Mouse (Mus musculus): Measurements from ENCODE around the gene Kif16b.

Kif16b gene

DNA sequence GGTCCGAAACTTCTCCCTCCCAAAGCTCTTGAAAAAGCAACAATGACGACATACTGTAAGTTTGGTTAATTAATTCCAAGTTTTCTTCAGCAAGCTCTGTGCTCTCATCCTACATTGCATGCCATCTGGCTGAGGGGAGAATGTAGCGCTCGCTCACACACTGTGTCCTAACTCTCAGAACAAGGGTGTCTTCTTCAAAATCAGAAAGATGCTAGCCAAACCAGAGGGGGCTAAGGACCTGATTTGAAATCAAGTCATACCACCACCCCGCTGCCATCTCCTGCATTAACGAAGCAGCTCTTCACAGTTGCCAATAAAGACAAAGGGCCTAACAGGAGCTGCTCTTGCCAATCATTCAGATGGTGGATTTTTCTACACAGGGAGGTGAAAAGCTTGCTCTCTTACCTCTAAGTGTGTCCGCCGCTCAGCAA lies 253.3 kb downstream of the Kif16b start:
- peak; percentile 49 for DNase-seq (ENCODE audit: low spot score)

DNA sequence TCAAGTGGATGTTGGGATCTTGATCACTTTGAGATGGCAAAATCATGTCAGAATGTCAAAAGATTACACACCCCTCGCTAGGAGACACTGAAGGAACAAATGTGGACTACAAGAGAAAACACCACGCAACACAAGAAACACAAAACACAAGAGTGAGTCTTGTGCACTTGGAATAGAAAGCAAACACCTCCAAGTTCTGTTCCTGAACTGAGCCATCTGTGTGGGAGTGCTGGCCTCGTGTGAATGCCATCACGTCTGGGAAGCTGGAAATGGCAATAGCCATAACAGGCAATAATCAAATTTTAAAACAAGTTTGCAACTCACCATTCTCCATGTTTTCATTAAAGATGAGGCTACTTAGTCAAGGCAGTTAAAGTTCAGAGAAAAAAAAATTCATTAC lies 254.5 kb downstream of the Kif16b start:
- DNase-seq (ENCODE audit: low spot score), result no peak

DNA sequence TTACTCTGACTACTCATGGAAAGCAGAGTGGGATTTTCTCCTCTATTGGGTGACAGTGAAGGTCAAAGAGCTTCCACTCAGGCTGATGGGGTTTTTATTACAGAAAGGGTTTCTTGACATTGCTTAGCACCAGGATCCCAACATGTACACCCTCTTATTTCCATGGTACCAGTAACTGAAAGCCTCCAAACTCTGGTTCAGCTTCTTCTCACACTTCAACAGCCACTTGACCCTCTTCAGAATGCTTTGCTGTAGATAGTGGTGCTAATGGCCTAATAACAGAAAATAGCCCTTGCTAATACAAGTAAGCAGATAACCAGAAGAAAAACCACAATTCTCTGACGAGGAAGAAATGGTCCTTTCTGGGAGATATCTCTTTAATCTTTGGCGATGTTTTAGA lies 259.6 kb downstream of the Kif16b start:
- DNase-seq (ENCODE audit: low spot score), result no peak

DNA sequence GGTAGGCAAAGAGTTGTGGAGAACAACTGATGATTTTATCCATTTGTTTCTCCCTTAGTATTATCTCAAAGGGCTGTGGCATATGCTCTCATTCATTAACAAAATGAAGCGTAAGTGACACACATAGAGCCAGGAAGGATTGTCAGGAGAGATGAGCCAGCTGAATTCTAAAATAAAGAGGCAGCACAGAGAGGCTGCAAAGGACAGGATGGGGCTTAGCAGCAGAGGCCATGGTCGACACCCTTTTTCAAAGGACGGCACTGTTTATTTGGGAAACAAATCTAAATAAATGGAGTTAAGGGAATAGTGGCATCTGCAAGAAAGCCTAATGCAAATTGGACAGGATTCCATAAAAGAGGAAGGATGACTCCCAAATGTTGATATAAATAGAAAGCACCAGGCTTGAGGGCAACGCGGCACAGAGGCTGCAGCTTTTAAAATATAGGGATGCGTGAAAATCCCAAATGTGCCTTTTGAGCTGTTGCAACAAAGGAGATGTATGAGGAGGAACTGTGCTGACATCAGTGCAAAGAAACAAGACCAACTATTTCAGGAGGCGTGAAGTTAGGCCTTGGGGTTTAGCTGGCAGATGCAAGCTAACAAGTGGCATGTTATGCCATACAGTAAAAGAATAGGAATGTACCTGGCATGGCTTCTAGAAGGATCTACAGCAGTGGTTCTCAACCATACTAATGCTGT lies 265.6 kb downstream of the Kif16b start:
- DNase-seq (ENCODE audit: low spot score), result no peak

DNA sequence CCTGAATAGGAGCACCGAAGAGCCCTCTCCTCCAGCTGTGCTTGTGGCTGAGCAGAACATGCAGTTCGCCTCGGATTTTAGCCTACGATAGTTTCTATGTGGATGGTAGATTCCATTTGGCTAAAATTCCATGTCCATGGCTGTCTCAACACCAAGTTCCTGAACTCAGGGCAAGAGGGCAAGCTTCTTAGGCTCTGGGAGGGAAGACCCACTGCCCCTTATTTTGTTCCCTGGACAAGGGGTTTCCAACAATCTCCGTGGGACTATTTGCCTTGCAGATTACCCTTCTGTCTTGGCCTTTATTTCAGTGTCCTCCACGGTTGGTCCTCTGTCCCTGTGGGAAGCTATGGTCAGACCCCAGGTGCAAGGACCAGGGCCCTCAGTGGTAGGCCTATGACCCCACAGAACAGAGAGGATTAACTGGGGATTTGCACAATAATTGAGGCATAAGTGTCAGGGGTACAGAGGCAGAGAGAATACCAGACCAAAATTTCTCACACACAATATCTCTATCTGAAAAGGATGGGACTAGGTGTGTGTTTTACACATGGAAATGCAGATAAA lies 267.3 kb downstream of the Kif16b start:
- no peak for DNase-seq (ENCODE audit: low spot score)

DNA sequence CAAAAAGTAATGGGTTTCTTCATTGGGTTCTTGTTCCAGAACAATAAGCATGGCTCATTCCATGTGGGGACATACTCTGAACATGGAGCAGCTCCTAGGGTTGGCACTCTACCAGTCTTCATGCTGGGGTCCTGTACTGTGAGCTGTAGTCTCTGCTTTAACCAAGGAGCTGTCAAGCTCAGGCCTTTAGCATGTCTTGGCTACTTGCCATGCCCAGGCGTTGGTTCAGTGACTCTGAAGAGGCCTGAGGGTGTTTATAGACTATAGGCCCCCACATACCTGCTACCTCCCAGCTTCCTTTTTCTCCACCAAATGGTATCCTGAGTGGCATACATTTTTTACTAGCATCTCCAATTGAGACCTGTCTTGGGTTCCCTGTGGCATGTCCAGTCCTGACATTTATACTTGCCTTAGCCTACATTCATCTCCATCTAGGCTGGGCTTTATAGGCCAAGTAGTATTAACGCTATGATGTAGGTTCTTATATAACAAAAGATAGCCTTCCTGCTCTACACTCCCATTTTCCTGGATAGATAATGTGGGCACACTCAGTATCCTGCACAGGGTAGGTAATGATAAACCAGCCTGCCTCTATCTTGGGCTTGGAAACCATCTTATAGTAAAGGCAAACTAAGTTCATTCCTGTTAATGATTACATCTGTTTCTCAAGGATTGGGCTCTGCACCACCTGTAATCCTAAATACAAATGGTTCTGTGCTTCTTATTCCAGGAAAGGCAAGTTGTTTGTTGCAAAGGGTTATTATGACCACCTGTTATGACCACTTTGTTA lies 271.6 kb downstream of the Kif16b start:
- DNase-seq (ENCODE audit: low spot score), result no peak

DNA sequence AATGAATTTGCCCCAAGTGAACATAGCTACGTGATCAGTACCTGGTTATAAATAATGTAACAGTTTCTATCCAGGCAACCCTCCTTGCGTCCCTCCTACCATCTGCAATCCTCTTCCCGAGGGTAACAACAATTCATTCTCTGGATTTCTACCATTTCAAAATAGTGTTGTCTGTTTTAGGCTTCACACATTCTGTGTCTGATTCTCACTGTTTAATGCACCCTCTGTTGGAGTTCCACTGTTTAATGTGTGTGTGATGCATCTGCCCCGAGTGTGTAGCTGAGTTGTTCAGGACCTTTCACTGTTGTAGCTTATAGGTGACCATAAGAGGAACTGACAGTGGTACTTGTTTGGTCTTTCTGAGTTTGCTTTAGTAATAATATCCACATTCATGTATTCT lies 275.6 kb downstream of the Kif16b start:
- no peak for DNase-seq (ENCODE audit: low spot score)

DNA sequence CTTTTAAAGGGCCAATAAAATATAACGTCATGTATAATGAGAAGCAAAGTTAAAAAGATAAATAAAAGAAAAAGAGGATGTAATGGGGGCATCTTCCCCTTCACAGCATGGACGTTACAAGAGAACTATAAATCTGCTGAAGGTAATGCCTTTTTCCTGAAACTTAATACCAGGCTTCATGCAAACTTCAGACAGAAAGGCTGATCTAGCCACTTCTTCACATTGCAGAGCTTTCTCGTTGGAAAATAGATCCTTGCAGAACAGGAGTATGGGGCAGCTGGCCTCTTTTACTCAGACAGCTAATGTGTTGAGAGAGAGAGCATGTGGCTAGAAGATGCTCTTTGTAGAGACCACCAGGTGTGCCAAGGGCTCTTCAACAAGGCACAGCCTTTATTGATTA lies 276.2 kb downstream of the Kif16b start:
- DNase-seq (ENCODE audit: low spot score), result no peak

DNA sequence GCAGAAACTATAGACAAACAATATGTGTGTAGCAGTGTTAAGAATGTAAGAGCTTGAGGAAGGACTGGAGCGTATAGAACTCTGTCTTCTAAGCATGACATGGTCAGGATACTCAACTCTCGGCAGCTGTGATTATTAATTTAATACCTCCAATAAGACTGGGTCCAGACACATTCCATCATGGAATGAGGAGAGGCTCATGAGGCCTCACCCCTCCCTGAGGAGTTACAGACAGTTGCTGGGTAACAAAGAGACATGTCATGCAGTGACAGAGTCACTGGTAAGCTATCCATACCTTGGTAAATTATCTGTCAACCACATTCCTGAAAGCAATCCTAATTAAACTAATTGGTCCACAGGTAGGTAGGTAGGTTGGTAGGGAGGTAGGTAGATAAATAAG lies 277.1 kb downstream of the Kif16b start:
- no peak for DNase-seq (ENCODE audit: low spot score)

DNA sequence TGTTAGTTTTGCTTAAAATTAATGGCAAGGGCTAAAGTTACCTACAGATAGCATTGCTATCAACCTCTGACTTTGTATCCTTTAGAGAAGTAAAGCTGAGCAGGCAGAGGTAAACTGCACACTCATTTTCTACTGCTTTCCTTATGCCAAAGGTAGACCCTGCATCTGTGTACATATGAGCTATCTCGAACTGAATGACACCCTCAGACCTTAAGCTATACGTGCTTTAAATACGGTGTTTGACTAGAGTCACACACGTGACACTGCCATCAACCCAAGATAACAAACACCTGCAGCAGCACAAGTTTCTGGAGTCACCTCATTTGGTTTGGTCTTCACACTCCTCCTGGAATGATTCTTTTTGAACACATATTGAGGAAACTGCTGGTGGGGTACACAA lies 280.2 kb downstream of the Kif16b start:
- DNase-seq (ENCODE audit: low spot score), result no peak

DNA sequence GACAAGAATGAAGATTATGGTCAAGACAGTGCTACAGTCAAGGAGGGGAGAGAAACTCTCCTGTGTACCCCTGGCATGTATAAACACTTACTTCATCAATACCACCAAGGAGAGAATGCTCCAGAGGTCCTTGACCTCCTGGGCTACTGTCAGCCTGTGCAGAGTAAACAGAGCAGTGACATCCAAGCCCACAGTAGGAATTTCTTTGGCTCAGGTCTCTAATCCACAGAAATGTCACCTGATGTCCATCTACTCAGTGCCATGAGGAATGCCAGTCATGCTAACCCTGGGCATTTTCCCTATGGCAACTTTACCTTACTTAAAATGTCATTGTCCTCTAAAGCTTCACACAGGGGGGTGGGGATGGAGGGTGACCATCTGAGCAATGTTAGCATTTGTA lies 281.4 kb downstream of the Kif16b start:
- no peak for DNase-seq (ENCODE audit: low spot score)

DNA sequence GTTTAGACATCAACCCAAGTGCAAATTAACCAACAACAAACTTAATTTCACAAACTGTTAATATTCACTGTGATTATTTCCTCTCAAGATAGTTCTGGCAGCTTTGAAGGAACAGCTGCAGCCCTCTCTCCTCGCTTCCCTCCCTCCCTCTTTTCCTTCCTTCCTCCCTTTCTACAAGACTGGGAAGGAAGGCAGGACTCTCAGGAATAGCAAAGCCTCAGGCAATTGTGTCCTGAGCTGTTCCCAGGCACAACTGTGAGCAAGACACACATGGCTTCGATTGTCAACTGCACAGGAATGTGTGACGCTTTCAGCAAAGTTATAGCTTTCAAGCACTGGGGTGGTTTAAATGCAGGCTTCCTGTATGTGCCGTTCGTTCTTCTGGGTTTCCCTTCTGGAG lies 286.8 kb downstream of the Kif16b start:
- DNase-seq (ENCODE audit: low spot score), result no peak

DNA sequence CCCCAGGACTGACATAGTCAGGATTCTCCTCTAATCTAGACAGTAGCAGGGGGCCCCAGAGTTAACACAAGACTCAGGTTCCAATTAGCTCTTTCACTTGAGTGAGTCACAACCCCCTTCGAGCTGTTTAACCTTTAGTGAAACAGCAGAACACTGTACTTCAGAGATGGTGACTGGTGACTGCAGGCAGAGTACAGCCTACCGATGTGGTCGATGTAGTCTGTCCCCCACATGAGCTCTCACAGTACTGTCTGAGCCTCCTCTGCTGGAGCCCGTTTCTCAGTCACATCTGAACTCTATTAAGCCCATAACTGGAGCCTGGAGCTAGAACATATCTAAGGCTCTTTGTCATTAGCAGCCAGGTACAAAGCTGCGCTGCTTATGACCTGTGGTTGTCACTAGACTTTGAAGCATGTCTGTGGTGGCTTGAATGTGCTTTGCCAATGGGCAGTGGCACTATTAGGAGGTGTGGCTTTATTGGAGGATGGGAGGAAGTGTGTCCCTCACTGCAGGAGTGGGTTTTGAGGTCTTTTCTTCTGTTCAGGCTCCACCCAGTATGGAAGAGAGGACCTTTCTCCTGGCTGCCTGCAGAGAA lies 288.9 kb downstream of the Kif16b start:
- no peak for DNase-seq (ENCODE audit: low spot score)

DNA sequence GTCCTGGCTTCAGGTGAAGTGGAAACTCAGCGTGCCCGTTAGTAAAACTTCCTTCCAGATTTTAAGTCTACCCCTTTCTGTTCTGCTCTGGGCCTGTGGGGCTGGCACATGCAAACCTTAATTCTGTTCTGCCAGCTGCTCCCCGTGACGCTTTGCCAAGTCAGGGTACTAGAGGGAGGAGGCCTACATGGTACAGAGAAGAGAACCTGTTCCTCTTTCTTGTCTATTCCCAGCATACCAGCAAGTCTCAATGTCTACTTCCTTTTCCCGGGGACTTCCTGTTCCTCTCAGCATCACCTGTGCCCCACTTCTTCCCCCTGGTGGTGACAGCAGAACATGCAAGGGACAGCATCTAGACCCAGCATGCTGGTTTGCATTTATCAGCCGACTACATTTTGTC lies 290.2 kb downstream of the Kif16b start:
- peak; percentile 66 for DNase-seq (ENCODE audit: low spot score)

DNA sequence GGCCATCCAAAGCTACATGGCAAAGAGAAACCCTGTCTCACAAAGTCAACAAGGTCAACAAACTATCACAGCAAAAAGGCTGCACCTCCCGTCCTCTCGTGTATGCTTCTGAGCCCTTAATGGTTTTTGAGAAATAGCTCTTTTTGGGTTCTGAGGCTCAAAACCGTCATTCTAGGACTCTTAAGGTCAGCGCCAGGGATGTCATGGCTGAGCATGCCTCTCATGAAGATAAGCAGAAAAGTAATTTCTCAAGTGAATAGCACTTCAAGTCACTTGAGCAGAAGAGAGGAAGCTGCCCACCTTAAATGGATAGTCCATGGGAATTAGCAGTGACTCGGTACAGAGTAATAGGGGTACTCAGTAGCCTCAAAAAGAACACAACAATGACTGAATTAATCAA lies 291.1 kb downstream of the Kif16b start:
- DNase-seq (ENCODE audit: low spot score), result no peak

DNA sequence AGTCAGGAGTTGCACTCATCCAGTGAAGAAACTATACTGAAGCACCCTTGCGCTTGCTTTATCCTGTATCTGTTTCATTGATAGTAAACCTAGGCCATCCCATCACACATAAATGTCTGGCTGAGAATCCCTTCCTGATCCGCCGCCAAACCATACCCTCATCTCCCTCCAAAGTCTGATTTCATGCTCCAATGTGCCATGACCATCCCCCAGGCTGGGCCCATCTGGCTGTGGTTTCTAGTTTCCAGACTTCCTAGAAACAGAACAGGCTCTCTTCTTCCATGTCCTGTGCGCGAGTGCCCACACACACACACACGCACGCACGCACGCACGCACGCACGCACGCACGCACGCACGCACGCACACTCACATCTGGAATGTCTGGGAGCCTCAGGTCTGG lies 292.6 kb downstream of the Kif16b start:
- peak; percentile 41 for DNase-seq (ENCODE audit: low spot score)

DNA sequence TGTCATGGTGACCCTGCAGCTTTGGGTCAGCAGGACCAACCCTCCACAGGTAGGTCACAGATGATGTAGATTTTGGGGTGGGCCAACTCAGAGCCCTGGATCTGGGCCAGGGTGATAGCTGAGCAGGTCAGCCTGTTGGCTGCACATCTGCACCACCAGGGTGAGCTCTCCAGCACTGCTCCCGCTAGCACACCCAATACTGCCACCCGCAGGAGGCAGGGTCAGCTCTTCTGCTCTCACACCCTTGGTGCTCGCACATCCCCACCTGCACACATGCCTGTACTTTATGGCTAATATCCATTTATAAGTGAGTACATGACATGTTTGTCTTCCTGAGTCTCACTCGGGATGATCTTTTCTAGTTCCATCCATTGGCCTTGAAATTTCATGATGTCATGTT lies 296.6 kb downstream of the Kif16b start:
- DNase-seq (ENCODE audit: low spot score), result no peak

DNA sequence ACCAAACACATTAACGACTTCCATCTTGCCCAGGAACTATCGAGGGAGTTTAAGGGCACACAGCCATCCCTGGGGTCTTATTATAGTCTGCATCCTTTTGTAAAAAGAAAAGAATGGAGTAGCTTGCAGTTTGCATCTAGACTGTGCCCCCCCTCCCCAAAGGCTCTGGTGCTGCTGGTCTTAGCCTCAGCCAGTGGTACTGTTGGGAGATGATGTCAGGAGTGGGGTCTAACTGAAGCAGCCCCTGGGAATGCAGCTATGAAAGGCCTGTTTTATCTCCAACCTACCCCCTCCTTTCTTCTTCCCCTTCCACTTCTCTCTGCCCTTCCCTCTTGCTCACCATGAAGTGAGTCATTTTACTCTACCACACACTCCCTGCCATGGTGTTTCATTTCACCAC lies 298.1 kb downstream of the Kif16b start:
- no peak for DNase-seq (ENCODE audit: low spot score)

DNA sequence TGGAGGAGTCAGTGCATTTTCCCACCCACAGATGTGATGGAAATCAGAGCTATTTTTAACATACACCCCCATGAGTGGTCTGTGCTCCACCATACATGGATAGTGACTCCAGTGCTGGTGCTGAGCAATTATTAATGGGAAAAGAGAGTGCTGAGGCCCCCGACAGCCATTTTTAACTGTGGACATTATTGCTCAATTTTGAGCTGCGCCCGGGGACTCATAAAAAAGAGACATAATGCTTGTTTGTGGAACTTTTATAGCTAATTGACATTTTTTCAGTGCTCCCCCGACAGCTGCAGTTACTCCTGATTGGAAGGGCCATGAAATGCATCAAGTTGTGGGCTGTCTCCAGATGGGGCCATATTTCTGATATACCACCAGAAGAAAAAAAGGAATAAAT lies 302.1 kb downstream of the Kif16b start:
- DNase-seq (ENCODE audit: low spot score), result no peak

DNA sequence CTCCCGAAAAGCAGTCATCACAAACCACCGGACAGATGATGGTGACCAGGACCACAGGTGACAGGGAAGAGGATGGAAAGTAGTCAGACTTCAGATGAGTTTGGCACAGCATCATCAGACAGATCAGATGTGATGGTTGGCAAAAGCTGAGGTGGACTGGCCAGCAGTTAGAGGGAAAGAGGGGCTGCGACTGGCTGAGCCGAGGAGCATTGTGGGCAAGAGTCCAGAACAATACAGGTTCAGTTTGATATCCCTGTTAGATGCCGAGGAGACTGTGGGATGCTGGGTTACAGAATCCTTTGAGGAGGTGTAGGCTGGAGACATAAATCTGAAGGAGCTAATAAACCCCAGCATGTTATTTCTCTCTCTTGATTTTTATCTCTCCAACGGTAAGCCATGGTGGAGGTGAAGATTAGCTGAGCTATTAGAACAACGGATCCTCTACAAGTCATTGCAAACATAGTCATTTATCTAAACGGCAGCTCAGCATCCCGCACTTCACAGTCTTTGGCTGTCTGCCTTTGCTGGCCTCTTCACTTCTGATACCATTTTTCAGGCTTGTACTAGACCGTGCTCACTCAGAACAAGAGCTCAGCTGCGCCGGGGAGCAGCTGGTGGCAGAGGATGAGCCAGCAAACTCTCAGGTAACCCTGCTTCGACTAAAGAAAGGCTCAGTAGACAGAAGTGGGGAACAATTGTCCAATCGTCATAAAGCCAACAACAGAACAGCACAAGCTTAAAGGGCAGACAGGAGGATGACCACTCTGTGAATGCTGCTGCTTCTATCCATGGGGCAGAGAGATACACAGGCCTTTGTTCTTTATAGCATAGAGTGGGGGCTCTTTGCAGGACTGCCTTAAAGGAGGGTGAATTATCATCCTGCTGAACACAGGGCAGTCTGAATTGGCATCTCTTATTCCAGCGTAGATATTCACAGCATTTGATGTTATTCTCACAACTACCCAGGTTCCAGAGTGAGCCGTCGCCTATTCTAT lies 304.9 kb downstream of the Kif16b start:
- no peak for DNase-seq (ENCODE audit: low spot score)

DNA sequence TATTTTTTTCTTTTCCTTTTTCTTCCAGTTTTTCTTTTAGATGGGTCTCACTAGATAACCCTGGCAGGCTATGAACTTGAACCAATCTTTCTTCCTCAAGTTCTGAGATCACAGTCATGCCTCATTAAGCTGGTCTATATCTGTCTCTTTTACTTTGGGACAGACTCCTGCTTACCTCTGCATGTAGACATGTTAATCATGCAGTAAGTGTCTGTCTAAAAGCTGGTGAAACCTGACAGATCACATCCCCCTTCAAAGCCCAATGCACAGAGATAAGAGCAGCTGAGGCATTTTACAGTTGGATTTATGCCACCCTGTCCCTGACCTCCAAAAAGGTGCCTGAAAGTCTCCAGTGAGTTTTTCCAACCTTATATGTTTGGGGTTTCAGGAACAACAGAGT lies 310.4 kb downstream of the Kif16b start:
- no peak for DNase-seq (ENCODE audit: low spot score)

DNA sequence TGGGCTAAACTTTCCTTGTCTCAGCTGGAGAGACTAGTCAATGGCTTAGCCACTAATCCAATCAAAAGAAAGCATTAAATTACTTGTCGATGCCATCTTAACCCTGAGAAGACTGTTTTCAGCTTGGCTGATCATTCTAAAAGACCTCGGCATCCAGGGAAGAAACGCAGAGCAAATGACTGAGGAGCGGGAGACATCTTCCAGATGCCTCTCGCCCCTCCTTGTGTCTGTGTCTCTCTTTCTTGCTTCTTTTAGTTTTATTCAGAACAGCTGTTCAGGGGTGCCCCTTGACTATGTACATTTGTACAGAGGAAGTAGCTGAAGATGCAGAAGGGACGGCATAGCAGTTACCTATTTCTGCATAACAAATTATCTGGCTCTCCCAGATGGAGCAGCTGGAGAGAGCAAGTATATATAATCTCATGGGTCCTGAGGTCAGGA lies 311.0 kb downstream of the Kif16b start:
- no peak for DNase-seq (ENCODE audit: low spot score)
